Mouse (Mus musculus) CH12F3 (cell line): ENCODE measurements at regions not wholly inside any gene's neighbourhood (a gene's known extent, or its start where the extent isn't known, plus 50 kb on each side); places are given as distances from the start of the nearest gene placed in this dataset.

ENCODE experiments used
- in situ Hi-C: fragments of 300-500 bp; cut with MboI; formaldehyde crosslinking; loops from 2 replicates; pipeline ENCODE4 v1.14.3; 2020; ENCODE audit warnings: low sequenced_read_pairs

GRCm38 (mm10) chr4:95467526-95467925 lies 89.8 kb upstream of the Fggy start:
- in situ Hi-C loops, result no loop called here

- in situ Hi-C loops, result no loop called here
Measured at GRCm38 (mm10) chr4:95474726-95475406, 82.4 kb upstream of the Fggy start.

GRCm38 (mm10) chr4:95476071-95476724 lies 81.1 kb upstream of the Fggy start:
- in situ Hi-C loops, result no loop called here

DNA sequence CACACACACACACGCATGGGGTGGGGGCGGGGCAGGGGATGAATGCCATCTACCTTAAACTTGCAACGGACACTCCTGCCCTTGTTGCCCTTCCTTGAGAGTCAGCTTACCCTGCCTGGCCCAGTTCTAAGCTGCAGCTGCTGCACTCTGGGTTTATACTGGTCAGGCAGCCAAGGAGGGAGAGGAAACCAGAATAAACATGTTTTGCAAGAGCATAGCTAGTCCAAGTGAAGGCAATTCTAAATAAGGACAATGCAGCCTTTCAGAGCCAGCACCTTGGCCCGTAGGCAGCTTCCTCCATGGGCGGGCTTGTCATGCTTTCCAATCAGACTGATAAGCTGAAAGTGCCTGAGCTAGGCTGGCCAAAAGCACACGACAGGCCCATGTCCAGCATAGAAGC lies 73.7 kb upstream of the Fggy start:
- in situ Hi-C loops, result no loop called here

DNA sequence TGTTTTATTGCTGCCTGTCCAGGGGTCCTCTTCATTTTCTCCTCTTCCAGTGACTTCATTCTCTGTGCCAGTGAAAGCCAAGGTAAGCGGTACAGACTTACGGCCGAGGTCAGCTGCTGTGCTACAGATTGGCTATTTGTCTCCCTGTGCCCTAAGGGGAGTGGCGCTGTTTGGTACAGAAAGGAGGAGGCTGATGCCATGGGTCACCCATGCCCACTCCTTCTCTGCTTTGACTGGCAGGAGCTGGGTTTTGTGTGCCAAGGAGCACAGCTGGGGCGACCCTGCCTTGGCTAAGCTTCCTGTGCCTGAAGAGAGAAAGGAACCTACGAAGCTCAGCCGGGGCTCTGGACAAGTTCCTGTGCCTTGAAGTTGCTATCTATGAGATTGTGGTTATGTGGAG lies 70.0 kb upstream of the Fggy start:
- in situ Hi-C loops, result no loop called here

- in situ Hi-C loops, result no loop called here
Measured at GRCm38 (mm10) chr4:95487969-95488368, 69.3 kb upstream of the Fggy start.

DNA sequence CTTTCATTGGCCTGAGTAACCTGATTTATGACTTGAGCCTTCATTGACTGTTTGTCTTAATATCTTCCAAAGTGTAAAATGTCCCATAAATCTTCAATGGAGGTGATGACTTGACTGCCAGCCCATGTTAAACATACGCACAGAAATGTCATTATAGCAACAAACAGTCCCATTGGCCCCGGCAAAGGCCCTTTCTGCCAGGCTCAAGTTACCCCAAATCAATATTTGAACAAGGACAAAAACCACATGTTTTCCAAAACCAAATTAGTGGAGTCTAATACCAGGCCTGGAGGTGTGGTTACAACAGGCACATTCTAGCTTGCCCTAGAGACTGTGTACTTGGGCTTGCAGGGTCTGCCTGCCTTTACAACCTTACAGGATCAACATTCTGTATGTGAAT lies 68.2 kb upstream of the Fggy start:
- in situ Hi-C loops, result no loop called here

DNA sequence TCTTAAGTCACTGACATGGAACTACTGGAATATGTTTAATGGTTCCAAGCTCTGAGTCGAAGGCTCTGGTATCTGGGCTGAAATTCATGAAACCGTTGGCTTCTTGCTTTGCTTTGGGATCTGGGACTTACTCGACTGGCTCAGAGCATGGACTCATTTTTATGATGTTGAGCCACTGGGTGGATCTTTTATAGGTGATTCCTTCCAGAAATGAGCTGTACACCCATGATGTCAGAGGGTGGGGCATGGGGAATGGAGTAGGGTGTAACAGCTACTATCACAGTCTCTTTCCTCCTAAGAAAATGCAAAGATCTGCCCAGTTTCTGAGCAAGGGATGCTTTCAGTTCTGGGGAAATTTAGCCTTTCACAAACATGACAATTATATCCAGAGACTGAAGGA lies 57.0 kb upstream of the Fggy start:
- in situ Hi-C loops, result no loop called here

DNA sequence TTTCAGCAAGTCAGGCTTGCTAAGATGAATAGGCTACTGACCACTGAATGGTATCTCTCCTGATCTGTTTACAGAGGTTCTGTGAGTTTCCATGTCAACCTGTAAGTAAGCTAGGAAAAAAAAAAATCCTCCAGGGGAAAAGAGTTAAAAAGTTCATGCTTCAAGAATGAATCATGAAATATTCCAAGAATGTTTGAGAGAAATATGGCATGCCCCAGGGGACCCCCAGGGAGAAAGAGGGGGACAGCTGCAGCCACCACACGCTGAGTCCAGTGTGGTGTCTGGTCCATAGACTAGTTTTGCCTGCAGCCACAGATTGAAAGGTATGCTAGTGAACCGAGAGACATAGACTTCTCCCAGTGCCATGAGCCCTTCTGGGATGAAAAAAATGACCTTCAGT lies 56.1 kb upstream of the Fggy start:
- in situ Hi-C loops, result no loop called here

DNA sequence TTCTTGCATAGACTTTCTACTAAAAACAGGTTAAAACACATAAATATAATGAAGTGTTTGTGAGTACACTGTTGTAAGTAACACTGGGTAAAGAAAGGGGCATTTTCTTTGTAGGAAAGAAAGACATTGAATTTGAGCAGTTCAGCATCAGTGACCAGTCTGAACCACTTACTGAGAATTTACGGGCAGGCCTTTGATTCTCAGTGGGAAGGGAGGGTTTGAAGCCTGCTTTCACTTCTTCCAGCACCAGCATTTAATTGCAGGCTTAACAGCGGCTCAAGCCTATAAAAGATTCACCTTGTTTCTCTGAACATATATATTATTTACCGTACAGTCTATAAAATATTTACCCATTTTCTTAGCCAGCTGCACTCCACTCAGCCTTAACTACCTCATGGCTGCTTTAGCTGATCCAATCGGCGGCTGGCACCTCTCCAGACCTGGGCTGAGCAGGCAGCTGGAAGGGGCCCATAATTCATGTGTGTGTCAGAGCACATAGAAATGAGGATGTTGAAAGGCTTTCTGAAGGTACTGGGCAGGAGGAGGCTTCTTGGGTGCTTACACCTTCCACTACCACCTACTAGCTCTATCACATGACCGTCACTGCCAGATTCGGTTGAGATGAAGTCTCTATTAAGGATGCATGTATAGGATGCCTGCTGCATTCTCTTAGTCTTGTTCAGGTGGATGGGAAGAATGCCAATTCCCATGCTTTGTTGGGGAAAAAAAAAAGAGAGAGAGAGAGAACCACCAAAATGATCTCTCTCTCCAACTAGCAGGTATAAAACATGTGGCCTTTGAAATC lies 50.0 kb upstream of the Fggy start:
- in situ Hi-C loops, result no loop called here
